ENCODE assay signal across 9 mouse cellular contexts in the genomic region with DNA sequence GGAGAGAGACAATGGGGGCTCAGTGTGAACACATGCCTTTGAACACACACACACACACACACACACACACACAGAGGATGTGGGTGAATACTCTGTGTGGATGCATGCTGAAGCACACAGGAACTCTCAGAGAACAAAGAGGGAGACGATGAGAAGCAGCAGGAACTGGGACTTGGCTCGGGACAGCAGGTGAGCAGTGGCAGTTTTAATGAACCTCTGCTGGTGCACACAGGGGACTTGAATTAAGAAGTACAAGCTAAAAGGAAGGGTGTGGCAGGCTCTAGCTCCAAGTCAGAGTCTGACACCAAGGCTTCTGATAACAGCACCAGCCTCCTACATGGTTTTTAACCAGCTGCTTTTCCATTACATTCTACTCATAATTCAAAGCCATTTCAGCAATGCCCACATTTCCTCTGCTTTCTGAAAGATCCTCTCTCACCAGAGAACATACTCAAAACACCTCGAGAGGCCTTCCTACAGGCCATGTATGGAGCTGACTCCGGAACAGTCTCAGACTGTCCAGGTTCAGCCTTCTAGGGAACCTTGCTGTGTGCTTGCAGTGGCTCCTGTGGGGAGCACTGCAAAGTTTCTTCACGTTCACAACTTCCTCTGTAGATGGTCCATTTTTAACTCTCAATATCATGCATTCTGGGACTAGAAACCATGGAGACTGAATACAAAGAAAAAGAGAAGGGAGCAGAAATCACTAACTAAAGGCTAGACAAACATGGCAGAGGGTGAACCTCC.
A peak's percentile ranks its signal among the peaks of the same experiment; 100 is the strongest.
DNase-seq lines count a peak whose midpoint lies in the region; ATAC-seq and TF ChIP-seq lines count a peak whose summit lies in the region.
"Had no signal": no experiment of that assay in that cellular context is flagged by ENCODE, and none has a peak within 500 bp of the region (broad histone marks: within the 10 kb centered on the region; RNA-seq: fewer than 3 reads in every experiment).

No protein-coding gene starts in this region.

- peaks cover 25% of the 10 kb centered on the region for H3K4me1 ChIP-seq in heart, embryonic 11.5 days (ENCODE audit: control insufficient read depth, insufficient read depth, low read length)
- peaks cover 38% of the 10 kb centered on the region for H3K4me1 ChIP-seq in neural tube, embryonic 12.5 days
- H3K4me1 ChIP-seq in cerebellum, adult 2 months (ENCODE audit: control insufficient read depth, insufficient read depth, low read length), result no peaks in the 10 kb centered on the region

- H3K36me3 ChIP-seq in heart, embryonic 11.5 days (ENCODE audit: control insufficient read depth, insufficient read depth, low read length), result no peaks in the 10 kb centered on the region
- H3K36me3 ChIP-seq in neural tube, embryonic 12.5 days, result no peaks in the 10 kb centered on the region
- H3K36me3 ChIP-seq: kidney, embryonic 15.5 days had no signal

- DNase-seq in heart, adult 11 months, result peak; percentile 90
- no peak for DNase-seq in neural tube, embryonic 10.5 days (ENCODE audit: extremely low spot score, low spot score)
- DNase-seq in cerebellum, adult 2 months, result no peak
- no peak for DNase-seq in right cerebral cortex, adult 2 months (ENCODE audit: low spot score in 2 of 2)
- no peak for DNase-seq in Muller cell, postnatal 12 days (ENCODE audit: inconsistent ontology term)

- TF ChIP-seq POLR2A in cerebellum, adult 2 months (IDR thresholded peaks at IDR 0.05; ENCODE audit: borderline replicate concordance, insufficient read depth, low read length), result no peak

- no peak for TF ChIP-seq CTCF in cerebellum, adult 2 months (IDR thresholded peaks at IDR 0.05; ENCODE audit: borderline replicate concordance, insufficient read depth, low read depth, low read length)

- H3K9me3 ChIP-seq in heart, embryonic 11.5 days (replicated peaks; ENCODE audit: control insufficient read depth, low read length), result no peaks in the 10 kb centered on the region
- no peaks in the 10 kb centered on the region for H3K9me3 ChIP-seq in neural tube, embryonic 12.5 days
- H3K9me3 ChIP-seq: kidney, embryonic 15.5 days had no signal

- H3K4me2 ChIP-seq in heart, embryonic 11.5 days, result no peak overlapping the region
- no peak overlapping the region for H3K4me2 ChIP-seq in neural tube, embryonic 12.5 days (replicated peaks)
- H3K4me2 ChIP-seq: kidney, embryonic 15.5 days had no signal

- H3K27ac ChIP-seq in heart, embryonic 11.5 days (ENCODE audit: low read depth, low read length), result no peak overlapping the region
- no peak overlapping the region for H3K27ac ChIP-seq in neural tube, embryonic 12.5 days
- H3K27ac ChIP-seq in cerebellum, adult 2 months (ENCODE audit: insufficient read depth, low read length), result no peak overlapping the region

- no peaks in the 10 kb centered on the region for H3K27me3 ChIP-seq in heart, embryonic 11.5 days (ENCODE audit: control insufficient read depth, insufficient read depth, low read length)
- H3K27me3 ChIP-seq in neural tube, embryonic 12.5 days (replicated peaks), result no peaks in the 10 kb centered on the region
- no peaks in the 10 kb centered on the region for H3K27me3 ChIP-seq in cerebellum, adult 2 months (ENCODE audit: control insufficient read depth, insufficient read depth, low read length)
- H3K27me3 ChIP-seq: kidney, embryonic 15.5 days had no signal

- H3K4me3 ChIP-seq in heart, embryonic 11.5 days (ENCODE audit: low read depth, low read length), result no peak overlapping the region
- H3K4me3 ChIP-seq in neural tube, embryonic 12.5 days, result no peak overlapping the region
- no peak overlapping the region for H3K4me3 ChIP-seq in cerebellum, adult 2 months (replicated peaks; ENCODE audit: insufficient read depth, low read depth, low read length)
- H3K4me3 ChIP-seq: kidney, embryonic 15.5 days had no signal

- WGBS in heart, embryonic 11.5 days (ENCODE audit: insufficient replicate concordance), result 56% methylated on average over 5 of the region's 5 CpGs
- 37% methylated on average over 5 of the region's 5 CpGs for WGBS in neural tube, embryonic 12.5 days
- whole genome bisulfite sequencing in cerebellum, adult 2 months, result 53% methylated on average over 5 of the region's 5 CpGs

- ATAC-seq in heart, embryonic 11.5 days (replicated peaks; ENCODE audit: insufficient number of reproducible peaks, low FRiP score, low TSS enrichment), result no peak
- no peak for ATAC-seq in neural tube, embryonic 12.5 days (ENCODE audit: low FRiP score, low read depth)
- ATAC-seq in megakaryocyte, adult 5-6 weeks (ENCODE audit: poor library complexity, severe bottlenecking), result peak; percentile 66

- H3K9ac ChIP-seq in heart, embryonic 11.5 days (ENCODE audit: low read depth, low read length), result no peak overlapping the region
- peak overlapping the region; percentile 29; the same call in 1 of the 2 replicates for H3K9ac ChIP-seq in neural tube, embryonic 12.5 days
- H3K9ac ChIP-seq: kidney, embryonic 15.5 days had no signal
